Mouse (Mus musculus) thymus, adult 2 months (tissue): ENCODE data around the gene Fbrsl1. TPM values are rescaled to one million over a fixed set of nuclear protein-coding genes. Genes with fewer than 3 reads are reported as not detected.

Experiments
- DNase-seq: peaks from one replicate; pipeline ENCODE4 v3.0.0; 2021
- H3K27ac ChIP-seq: fragments of 200-500 bp; 2 replicates; pipeline ENCODE4 v1.5.1; 2012; ENCODE audit warnings: low read length, control low read depth; ENCODE audit not compliant: control insufficient read depth, insufficient read depth
- H3K27me3 ChIP-seq: fragments of 200-500 bp; 2 replicates; pipeline ENCODE4 v1.6.1; 2012; ENCODE audit warnings: mild to moderate bottlenecking, low read length, moderate library complexity, mixed read lengths; ENCODE audit not compliant: control insufficient read depth, insufficient read depth
- H3K36me3 ChIP-seq: fragments of 200-500 bp; 2 replicates; pipeline ENCODE4 v1.6.1; 2012; ENCODE audit warnings: mild to moderate bottlenecking, low read length, moderate library complexity; ENCODE audit not compliant: control insufficient read depth, insufficient read depth
- H3K4me1 ChIP-seq: fragments of 200-500 bp; replicated peaks from 2 replicates; pipeline ENCODE4 v1.6.1; 2012; ENCODE audit warnings: low read length; ENCODE audit not compliant: control insufficient read depth, insufficient read depth
- H3K4me3 ChIP-seq: fragments of 200-500 bp; 2 replicates; pipeline ENCODE4 v1.5.1; 2012; ENCODE audit warnings: mild to moderate bottlenecking, low read length, control low read depth, moderate library complexity; ENCODE audit not compliant: control insufficient read depth, insufficient read depth
- CTCF ChIP-seq: fragments of 200-500 bp; IDR thresholded peaks from 2 replicates; pipeline ENCODE4 v1.5.1; 2012; ENCODE audit warnings: mild to moderate bottlenecking, control low read depth, low read length, moderate library complexity, borderline replicate concordance; ENCODE audit not compliant: control insufficient read depth, poor library complexity, insufficient read depth; ENCODE audit errors: extremely low read depth
- POLR2A ChIP-seq: fragments of 200-500 bp; IDR thresholded peaks from 2 replicates; pipeline ENCODE4 v1.6.1; 2012; ENCODE audit warnings: mild to moderate bottlenecking, low read length, control low read depth, moderate library complexity; ENCODE audit not compliant: control insufficient read depth, poor library complexity, insufficient read depth; ENCODE audit errors: extremely low read depth
- WGBS: fragments of 180-500 bp; shearing (Covaris S2); methylation state at CpG from one replicate; pipeline ENCODE4 v1.1.7; 2018; 5-methylcytosine and 5-hydroxymethylcytosine counted together
- polyA plus RNA-seq: library from polyadenylated mRNA; depleted of rRNA; stranded (reverse); fragments of >200 nt; gene quantifications from 2 replicates; pipeline ENCODE4 v1.2.3, GENCODE M21; 2012

Gene Fbrsl1
- polyA plus RNA-seq, 1 experiment: 129 TPM

DNA sequence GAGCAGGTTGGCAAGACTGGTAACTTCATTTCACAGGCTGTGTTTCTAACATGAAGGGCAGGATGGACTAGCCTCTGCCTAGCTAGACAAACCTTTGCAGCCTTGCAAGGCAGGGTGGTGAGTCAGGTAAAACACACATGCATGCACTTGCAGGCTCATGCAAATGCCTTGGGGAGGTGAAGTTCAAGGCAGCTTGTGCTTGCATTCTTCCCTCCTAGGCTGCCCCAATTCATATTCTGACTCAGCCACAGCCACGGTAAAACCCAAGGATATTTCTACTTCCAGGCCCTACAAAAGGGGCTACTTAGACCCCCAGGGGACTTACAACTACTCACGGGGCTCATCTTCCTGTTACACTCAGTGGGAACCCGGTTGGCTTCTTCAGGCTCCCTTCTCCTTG, 20.0 kb downstream of the Fbrsl1 start:
- no peak overlapping the region for H3K4me3 ChIP-seq
- WGBS: 90% methylated on average over 3 of the region's 3 CpGs
- 0 out of 2 replicates have a peak, but pooled peaks cover 3% of the 10 kb centered on the region for H3K4me1 ChIP-seq
- no peak for DNase-seq
- H3K36me3 ChIP-seq: peaks cover 16% of the 10 kb centered on the region
- H3K27me3 ChIP-seq: no peaks in the 10 kb centered on the region
- no peak overlapping the region for H3K27ac ChIP-seq
- no peak for TF ChIP-seq CTCF
- no peak for TF ChIP-seq POLR2A

DNA sequence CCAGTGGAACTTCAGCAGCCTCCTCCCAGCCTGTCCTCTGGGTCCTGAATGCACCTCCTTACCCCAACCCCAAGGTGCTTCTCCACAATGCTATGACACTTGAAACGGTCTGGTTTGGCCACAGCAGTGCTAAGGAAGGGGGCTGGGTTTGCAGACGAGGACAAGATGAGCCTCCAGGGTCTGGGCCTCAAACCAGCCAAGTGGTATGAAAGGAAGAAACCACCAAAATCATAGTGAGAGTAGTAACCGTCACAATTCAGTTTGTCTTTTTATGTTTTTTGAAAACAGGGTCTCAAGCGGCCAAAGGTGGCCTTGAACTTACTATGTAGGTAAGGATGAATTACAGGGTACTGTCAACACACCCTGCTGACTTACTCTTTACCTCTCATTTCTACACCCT, 23.1 kb downstream of the Fbrsl1 start:
- DNase-seq: no peak
- 85% methylated on average over 4 of the region's 4 CpGs for WGBS
- no peaks in the 10 kb centered on the region for H3K36me3 ChIP-seq

DNA sequence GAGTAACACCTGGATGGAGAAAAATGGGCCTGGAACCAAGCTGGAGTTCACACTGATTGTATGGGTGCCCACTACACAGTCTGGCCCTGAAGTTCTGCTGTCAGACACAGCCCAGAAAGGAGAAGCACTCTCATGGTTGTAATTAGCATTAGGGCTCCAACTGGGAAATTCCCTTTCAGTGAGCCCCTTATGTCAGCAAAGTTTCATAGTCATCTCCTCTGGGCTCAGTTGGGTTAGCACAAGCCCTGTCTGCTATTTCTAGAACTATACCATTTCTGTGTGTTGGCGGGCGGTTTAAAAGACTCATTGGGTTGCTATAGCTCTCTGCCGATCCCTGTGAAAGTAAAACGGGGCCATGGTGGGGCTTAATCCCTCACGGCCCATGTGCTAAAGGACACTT, 24.1 kb downstream of the Fbrsl1 start:
- Histone ChIP-seq H3K4me1 (0 out of 2 replicates have a peak, but pooled peaks cover 3% of the 10 kb centered on the region), H3K27ac (no peak overlapping the region), H3K4me3 (no peak overlapping the region), H3K36me3 (no peaks in the 10 kb centered on the region), H3K27me3 (no peaks in the 10 kb centered on the region)
- DNase-seq: no peak
- 95% methylated on average over 5 of the region's 5 CpGs for WGBS
- TF ChIP-seq POLR2A: no peak

More for the DNA sequence above, 23.1 kb downstream of the Fbrsl1 start:
- H3K4me3 ChIP-seq: no peak overlapping the region
- no peak for TF ChIP-seq POLR2A
- no peak overlapping the region for H3K27ac ChIP-seq
- no peaks in the 10 kb centered on the region for H3K27me3 ChIP-seq
- 0 out of 2 replicates have a peak, but pooled peaks cover 3% of the 10 kb centered on the region for H3K4me1 ChIP-seq

DNA sequence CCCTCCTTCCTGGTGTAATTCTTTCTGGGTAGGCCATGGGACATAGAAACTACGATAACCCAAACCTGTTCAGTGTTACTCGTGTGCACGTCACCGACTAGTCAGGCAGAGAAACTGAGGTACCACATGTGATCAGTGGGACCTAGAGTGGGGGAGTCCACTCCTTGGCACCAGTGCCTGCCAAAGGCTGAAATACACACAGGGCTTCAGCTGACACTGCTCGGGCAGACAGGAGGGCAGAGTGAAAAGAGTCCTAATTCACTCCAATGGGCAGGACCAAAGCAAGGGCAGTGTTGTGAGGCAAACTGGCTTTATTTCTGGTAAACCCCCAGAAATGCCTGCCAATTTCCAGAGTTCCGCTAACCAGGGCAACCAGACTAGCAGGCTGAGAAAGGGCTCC, 26.9 kb downstream of the Fbrsl1 start:
- no peak for TF ChIP-seq POLR2A
- no peak overlapping the region for H3K27ac ChIP-seq
- H3K4me1 ChIP-seq: 0 out of 2 replicates have a peak, but pooled peaks cover 3% of the 10 kb centered on the region
- no peak overlapping the region for H3K4me3 ChIP-seq
- WGBS: 96% methylated on average over 6 of the region's 6 CpGs
- no peaks in the 10 kb centered on the region for H3K27me3 ChIP-seq
- no peak for DNase-seq
- H3K36me3 ChIP-seq: no peaks in the 10 kb centered on the region

DNA sequence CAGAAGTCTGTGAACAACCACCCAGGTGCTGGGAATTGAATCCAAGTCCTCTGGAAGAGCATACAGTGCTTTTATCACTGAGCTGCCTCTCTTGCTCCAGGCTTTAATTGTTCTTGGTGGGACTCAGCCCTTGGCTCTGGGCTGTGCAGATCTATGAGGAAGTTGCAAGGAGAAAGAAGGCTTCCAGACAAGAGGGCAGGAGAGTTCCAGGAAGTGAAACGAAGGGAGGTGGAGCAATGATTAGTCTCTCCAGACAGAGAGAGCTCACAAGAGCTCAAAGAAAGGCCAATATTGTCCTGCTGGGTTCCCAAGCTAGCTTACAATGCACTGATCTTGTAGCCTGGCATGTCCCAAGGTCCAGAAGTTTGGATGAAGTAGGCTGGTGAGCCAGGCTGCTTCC, 27.4 kb downstream of the Fbrsl1 start:
- Histone ChIP-seq H3K4me3 (no peak overlapping the region), H3K27ac (no peak overlapping the region), H3K27me3 (no peaks in the 10 kb centered on the region), H3K4me1 (0 out of 2 replicates have a peak, but pooled peaks cover 3% of the 10 kb centered on the region), H3K36me3 (no peaks in the 10 kb centered on the region)
- 56% methylated on average over 1 of the region's 1 CpGs for WGBS
- no peak for DNase-seq
- TF ChIP-seq POLR2A (no peak), CTCF (no peak)

DNA sequence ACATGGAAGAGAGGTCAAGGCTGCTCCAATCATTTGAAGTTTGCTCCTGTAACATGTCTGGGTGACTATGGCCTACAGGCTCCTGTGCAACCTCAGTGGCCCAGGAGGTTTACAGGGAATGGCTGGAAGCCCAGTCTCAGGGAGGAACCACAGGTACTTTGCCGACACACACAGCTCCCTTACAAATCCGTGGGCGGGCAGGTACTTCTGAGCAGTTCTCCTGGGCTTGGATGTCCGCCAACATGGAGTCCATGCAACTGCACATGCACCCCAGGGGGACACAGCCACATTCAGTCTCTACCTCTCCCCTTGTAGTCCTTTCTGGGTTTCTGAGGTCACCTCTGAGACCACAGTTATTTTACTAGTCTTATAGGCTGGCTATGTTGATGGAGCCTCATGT, 28.1 kb downstream of the Fbrsl1 start:
- Histone ChIP-seq H3K27me3 (no peaks in the 10 kb centered on the region), H3K27ac (no peak overlapping the region), H3K36me3 (no peaks in the 10 kb centered on the region), H3K4me3 (no peak overlapping the region), H3K4me1 (0 out of 2 replicates have a peak, but pooled peaks cover 3% of the 10 kb centered on the region)
- 94% methylated on average over 4 of the region's 4 CpGs for WGBS
- TF ChIP-seq CTCF (no peak), POLR2A (no peak)
- no peak for DNase-seq

DNA sequence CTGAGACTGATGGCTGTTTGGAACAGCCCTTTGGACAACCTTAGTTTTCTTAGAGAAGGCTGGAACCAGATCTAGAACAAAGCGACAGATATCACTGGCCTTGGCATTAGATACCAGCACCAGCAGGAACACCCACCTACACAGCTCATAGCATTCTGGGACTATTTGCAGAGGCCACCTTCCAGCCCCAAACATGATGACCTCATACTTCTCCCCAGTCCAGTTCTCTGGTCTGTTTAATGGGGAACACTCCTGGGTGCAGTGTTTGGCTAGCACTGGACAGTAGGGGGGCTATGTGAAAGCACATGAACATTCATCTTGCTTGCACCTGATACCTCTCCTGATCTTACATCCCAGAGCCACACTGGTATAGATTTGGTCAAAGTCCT, 29.8 kb downstream of the Fbrsl1 start:
- Histone ChIP-seq H3K27me3 (no peaks in the 10 kb centered on the region), H3K4me3 (no peak overlapping the region), H3K27ac (no peak overlapping the region), H3K4me1 (no peaks in the 10 kb centered on the region), H3K36me3 (no peaks in the 10 kb centered on the region)
- 98% methylated on average over 1 of the region's 1 CpGs for WGBS
- no peak for DNase-seq
- TF ChIP-seq CTCF (no peak), POLR2A (no peak)
